Mouse (Mus musculus): ENCODE results near the gene Fbln5.

The Fbln5 gene

DNA sequence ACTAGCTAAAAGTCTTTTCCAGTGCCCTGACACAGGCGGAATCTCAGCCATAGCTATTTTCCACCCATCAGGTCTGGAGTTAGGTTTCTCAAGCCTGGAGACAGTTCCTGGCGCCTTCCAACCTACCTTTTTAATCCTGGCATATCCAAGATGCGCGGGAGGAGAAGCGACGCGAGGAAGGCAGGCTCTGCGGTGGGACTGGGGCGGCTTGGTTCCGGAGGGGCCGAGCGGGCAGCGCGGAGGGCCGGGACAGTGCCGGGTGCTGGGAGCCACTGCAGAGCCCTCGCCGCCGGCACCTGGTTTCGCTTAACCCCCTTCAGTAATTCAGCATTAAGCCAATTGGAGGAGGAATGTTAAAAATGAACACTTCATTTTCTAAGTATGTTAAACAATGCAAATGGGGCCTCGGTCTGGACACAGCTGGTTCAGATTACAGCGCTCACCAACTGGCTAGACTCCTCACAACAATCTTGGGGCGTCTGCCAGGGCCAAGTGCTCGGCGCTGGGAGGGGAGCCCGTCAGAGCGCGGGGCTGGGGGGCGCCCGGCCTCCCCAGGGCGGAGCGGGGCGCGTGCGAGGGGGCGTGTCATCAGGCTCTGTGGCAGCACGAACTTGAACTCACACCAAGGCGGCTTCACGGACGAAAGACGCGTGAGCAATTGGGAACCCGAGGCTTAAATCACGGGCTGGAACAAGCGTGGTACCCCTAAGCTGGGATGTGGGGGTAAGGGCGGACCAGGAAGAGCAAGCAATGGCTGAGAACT is at the start of gene Fbln5:
Fbln5 (minus strand) TSS at position 448 of the 763 bp plus-strand sequence.
- no peak for DNase-seq (ENCODE audit: low read depth, low spot score)

DNA sequence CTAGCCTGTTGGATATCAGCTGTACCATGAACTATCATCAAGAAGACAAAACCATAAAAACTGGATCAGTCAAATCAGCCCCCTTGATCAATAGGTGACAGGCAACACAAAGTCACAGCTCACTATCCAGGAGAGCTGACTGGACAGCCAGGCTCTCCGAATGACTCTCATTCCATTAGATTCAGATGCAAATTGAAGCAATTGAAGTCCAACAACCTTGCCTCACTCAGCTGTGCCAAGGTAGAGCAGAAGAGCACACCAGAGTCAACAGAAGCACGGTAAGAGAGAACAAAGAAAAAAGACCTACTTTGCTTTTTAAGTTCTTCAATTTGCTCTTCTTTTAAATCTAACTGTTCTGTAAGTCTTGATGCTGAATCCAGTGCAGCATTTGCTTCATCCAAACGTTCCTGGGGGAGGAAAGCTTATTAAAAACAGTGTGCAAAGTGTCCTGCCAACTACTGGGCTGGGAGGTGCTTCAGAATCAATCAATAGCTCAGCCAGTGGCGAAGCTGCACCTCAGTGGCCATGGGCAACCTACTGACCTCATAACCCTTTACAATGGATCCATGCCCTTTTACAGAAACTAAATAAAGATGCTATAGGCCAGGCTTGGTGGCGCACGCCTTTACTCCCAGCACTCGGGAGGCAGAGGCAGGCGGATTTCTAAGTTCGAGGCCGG is 43.6 kb upstream of the Fbln5 start:
- no peak for DNase-seq (ENCODE audit: low read depth, low spot score)

- DNase-seq (ENCODE audit: low read depth, low spot score) = no peak
Observed at GRCm38 (mm10) chr12:101860256-101860655, 41.4 kb upstream of the Fbln5 start.

DNA sequence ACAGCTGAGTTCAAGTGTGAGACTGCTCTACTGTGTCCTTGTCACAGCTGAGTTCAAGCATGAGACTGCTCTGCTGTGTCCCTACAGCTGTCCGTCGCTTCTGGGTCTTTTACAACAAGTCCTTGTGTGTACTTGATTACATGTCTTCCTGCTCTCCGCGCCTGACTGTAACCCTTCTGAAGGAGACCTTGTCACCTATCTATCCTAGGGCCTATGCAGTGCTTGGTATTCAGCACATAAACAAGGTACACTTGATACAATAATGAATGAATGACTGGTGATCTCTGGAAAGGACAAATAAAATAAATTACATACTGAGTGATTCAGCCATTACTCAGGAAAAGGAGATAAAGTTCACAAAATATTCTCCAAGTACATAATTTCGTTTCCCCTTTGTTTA is 39.2 kb upstream of the Fbln5 start:
- no peak for DNase-seq (ENCODE audit: low read depth, low spot score)

DNA sequence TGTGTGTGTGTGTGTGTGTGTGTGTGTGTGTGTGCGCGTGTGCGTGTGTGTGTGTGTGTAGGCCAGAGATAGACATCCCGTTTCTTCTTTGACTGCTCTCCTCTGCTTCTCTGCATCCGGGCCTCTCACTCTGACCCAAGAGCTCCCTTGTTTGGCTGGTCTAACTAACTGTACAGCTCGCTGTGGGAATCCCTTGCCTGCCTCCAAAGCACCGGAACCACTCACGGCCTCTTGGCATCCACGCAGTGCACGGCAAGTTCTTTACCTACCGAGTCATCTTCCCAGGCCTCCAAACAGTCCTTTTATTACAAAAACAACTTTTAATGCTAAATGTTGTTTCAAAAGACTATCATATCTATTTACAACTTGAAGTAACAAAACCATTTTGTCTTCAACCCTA is 35.5 kb upstream of the Fbln5 start:
- no peak for DNase-seq (ENCODE audit: low read depth, low spot score)

GRCm38 (mm10) chr12:101851846-101852564 is 33.1 kb upstream of the Fbln5 start:
- no peak for DNase-seq (ENCODE audit: low read depth, low spot score)

- no peak for DNase-seq (ENCODE audit: low read depth, low spot score)
Observed at GRCm38 (mm10) chr12:101851314-101851713, 32.5 kb upstream of the Fbln5 start.

DNA sequence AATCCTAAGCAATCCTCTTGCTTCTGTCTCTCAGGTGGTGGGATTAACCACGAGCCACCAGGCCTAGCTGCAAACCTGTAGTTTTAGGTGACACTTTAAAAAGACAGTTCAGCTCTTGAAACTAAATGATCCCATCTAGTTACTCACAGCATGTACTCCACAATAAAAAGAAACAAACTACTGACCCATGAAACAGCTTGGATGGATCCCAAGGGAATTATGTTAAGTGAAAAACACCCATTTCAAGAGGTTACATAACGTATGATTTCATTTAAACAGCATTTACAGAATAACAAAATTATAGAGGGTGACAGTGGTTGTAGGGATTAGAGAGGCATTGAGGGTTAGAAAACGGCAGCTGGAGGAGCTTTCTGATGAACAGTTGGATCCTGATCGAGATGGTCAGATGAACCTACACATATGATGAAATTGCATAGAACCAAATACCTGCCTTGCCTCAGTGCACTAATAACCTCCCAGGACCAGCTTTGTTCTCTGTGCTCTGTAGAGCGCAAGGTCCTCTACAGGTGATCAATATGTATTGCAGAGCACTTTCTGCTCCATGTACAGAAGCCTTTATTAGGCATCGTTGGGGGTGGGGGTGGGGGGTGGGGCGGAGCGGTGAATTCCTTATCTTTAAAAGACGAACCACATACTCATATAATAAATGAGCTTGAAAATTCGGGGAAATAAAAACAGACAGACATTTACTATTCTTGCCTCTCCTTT is 17.9 kb upstream of the Fbln5 start:
- no peak for DNase-seq (ENCODE audit: low read depth, low spot score)

DNA sequence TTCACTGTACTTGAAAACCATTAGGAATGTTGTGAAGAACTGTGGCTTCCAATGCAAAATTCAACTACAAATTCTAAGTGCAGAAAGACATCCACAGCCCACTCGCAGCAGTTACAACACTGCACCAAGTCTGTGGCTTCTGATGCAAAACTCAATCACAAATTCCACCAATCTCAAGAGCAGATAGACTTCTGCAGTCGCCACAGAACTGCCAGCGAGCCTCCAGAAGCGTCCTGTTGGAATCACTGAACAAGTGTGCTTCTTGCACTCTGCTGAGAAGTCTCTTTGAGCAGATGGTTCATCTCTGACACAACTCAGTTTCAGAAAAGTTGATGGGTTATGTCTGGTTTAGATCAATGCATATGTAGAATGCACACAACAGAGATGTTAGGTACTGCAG is 15.9 kb upstream of the Fbln5 start:
- DNase-seq (ENCODE audit: low read depth, low spot score) = no peak

DNA sequence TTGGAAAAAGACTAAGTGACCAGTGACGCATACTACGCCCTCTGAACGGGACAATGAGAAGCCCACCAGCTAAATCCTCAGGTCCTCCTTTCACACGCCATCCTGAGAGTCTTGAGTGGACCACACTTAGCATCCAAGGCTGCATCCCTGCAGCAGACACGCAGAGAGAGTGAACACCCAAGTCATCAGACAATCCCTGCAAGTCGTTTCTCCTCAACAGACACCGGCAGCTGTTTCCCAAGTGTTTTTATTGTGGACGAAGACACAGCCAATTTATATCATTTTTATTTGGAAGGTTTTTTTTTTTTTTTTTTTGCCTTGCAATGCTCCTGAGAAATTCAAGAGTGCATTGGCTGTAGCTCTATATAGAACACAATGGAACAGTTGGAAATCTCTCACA is 14.9 kb upstream of the Fbln5 start:
- no peak for DNase-seq (ENCODE audit: low read depth, low spot score)

DNA sequence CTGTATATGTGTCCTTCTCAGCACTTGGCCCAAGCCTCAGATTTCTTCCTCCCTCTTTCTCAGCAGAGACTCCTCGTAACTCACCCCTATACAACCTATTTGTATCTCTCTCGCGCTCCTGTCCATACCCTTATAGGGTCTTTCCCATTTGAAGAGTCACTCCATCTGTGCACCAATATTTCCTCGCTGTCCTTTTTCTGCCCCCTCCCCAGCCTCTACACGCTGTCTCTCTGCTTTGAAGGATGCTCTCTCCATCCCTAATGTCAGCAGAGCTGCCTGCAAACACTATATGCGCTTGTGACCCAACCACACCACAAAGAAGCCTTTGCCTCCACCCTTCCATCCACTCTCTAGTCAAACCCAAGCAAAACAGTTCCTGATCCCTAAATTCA is 14.3 kb upstream of the Fbln5 start:
- no peak for DNase-seq (ENCODE audit: low read depth, low spot score)

- DNase-seq (ENCODE audit: low read depth, low spot score) = no peak
Observed at GRCm38 (mm10) chr12:101832179-101833114, 13.6 kb upstream of the Fbln5 start.

GRCm38 (mm10) chr12:101831221-101831620 is 12.4 kb upstream of the Fbln5 start:
- DNase-seq (ENCODE audit: low read depth, low spot score) = no peak

DNA sequence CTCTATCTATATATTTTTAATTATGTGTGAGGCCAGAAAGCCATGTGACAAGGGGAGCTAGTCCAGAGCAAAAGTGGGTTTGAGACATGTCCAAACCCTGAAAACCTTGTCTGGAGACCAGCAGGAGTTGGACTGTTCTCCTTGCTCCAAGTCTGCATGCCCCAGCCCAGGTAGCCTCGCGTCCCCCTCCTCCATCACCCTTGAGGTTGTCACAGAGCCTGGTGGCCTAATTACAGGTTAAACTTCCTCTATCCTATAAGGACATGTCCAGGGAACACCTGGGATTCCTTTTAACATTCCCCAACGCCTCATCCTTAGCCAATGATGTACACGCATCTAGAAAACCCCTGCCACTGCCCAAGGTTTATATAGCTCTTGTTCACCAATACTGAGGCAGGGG is 4.3 kb upstream of the Fbln5 start:
- DNase-seq (ENCODE audit: low read depth, low spot score) = no peak

- no peak for DNase-seq (ENCODE audit: low read depth, low spot score)
Observed at GRCm38 (mm10) chr12:101821596-101821995, 2.7 kb upstream of the Fbln5 start.

DNA sequence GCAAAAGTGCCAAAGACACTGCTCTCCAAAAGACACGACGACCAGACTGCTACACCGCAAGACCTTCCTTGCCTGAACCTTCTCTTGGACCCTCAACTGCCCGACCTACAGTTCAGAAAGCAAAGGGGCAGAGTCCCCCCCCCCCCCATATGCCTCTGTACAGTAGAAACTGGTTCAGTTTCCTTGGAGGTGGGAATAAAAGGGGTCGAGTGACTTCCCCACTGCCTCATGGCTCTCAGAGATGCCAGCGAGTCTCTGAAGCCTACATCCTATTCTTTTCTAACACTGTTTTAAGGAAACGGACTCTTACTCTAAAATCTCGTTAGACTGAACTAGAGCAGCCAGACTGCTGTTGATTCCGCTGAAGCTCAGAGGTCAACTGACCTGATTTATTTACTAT is 715 bp upstream of the Fbln5 start:
- no peak for DNase-seq (ENCODE audit: low read depth, low spot score)

GRCm38 (mm10) chr12:101818246-101818607 is 628 bp downstream of the Fbln5 start:
- DNase-seq (ENCODE audit: low read depth, low spot score) = no peak

DNA sequence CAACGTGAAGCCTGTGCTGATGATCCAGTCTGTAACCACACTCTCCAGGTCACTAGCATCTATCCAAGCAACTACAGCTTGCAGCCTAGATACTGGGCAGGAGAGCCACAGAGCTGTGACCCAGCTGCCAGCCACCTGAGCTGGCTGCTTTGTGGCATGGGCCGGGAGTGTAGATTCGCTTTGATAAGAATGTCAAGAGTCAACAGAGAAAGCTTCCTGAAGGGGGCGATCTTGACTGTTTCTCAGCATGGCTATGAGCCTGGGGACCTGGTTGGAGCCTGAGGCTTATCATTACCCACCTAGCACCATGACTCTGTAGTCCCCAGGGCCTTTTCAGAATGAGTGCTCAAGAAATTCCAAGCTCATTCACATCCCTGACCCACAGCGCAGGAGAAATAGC is 2.0 kb downstream of the Fbln5 start:
- DNase-seq (ENCODE audit: low read depth, low spot score) = no peak

DNA sequence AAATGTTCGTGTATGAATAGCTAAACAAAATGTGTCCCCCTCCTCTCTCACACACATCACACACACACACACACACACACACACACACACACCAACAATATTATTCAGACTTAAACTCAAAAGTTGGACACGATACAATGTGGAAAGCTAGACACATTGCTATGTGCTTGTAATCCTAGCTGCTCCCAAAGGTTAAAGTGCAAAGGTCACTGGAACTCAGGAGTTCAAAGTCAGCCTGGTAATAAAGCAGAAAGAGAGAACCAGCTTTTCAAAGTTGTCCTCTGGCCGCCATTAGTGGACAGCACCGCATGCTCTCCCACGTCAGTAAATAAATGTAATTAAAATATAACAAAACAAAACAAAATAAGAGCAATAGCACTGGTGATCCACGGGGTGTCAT is 3.1 kb downstream of the Fbln5 start:
- no peak for DNase-seq (ENCODE audit: low read depth, low spot score)

DNA sequence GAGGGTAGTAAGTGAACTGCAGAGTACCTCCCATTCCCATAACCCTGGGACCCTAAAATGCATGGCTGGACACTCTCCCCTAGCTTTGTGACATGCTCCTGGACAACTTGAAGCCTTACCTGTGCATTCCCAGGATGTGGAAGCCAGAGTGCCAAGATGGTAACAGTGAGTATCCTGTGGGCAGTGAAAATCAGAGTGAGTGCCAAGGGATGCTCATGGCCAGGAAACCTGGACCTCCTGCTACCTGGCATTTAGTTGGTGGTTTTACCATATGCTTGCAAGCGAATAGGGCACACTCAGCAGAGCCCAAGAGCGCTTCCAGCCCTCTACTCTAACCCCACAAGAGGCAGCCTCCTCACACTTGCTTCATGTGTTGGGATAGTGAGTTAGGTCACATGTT is 4.4 kb downstream of the Fbln5 start:
- no peak for DNase-seq (ENCODE audit: low read depth, low spot score)

- no peak for DNase-seq (ENCODE audit: low read depth, low spot score)
Observed at GRCm38 (mm10) chr12:101811181-101811580, 7.7 kb downstream of the Fbln5 start.

All from retina, adult 2 months (tissue).